Mouse (Mus musculus): Measurements from ENCODE around the gene Gm3106. TPM values are rescaled to one million over a fixed set of nuclear protein-coding genes. Genes with fewer than 3 reads are reported as not detected.
"Not testable (repeated sequence)": the region's sequence is repeated elsewhere in the genome, so short reads cannot be mapped to it uniquely, and the experiment has no call there.

Gm3106 gene
- not detected in 2 replicates for polyA plus RNA-seq (2012; ENCODE audit: insufficient read depth, insufficient read length, low replicate concordance, missing spikeins)

DNA sequence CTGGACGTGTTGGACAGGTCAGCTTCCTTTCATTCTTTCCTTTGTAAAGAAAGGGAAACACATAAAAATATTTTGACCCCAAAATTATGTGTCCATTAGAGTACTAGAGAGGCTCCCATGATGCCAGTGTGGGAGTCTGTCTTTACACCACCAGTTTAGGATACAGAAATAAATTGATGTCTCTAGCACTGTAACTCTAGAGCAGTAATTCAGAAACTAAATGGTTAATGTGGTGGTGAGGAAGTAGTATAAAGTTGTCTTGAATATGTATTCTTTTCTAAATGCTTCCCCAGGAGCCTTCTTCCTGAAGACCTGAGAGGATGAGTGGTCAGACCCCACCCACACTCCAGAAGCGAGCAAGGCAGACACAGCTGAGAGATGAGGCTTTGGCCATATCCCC is at the start of gene Gm3106:
Gene Gm3106 (plus strand): TSS at position 301 of the 400 bp plus-strand sequence.
- H3K27ac ChIP-seq (ENCODE audit: insufficient read depth, low read depth, low read length); H3K4me1 ChIP-seq (ENCODE audit: control insufficient read depth, insufficient read depth, low read length): not testable (repeated sequence)
- no CpG with 5 or more reads among the region's 2 CpGs for WGBS

More for the DNA sequence above, at the start of gene Gm3106:
- H3K4me3 ChIP-seq (ENCODE audit: insufficient read depth, low read depth, low read length) = not testable (repeated sequence)

Other genes starting within 250 kb of the Gm3106 start
- not detected in 2 replicates for gene BC061212, start 147.5 kb upstream of the Gm3106 start, polyA plus RNA-seq (2012; ENCODE audit: insufficient read depth, insufficient read length, low replicate concordance, missing spikeins)
- gene Gm6351, start 141.6 kb upstream of the Gm3106 start, polyA plus RNA-seq (2012; ENCODE audit: insufficient read depth, insufficient read length, low replicate concordance, missing spikeins) = not detected in 2 replicates
- not detected in 2 replicates for gene A430089I19Rik, start 88.8 kb downstream of the Gm3106 start, polyA plus RNA-seq (2012; ENCODE audit: insufficient read depth, insufficient read length, low replicate concordance, missing spikeins)
- not detected in 2 replicates for gene Gm6502, start 96.4 kb downstream of the Gm3106 start, polyA plus RNA-seq (2012; ENCODE audit: insufficient read depth, insufficient read length, low replicate concordance, missing spikeins)
- gene AA792892, start 121.7 kb downstream of the Gm3106 start, polyA plus RNA-seq (2012; ENCODE audit: insufficient read depth, insufficient read length, low replicate concordance, missing spikeins) = not detected in 2 replicates
- gene Gm7682, start 227.8 kb downstream of the Gm3106 start, polyA plus RNA-seq (2012; ENCODE audit: insufficient read depth, insufficient read length, low replicate concordance, missing spikeins) = not detected in 2 replicates

Measured in olfactory bulb, adult 2 months (tissue).